In the genomic region with DNA sequence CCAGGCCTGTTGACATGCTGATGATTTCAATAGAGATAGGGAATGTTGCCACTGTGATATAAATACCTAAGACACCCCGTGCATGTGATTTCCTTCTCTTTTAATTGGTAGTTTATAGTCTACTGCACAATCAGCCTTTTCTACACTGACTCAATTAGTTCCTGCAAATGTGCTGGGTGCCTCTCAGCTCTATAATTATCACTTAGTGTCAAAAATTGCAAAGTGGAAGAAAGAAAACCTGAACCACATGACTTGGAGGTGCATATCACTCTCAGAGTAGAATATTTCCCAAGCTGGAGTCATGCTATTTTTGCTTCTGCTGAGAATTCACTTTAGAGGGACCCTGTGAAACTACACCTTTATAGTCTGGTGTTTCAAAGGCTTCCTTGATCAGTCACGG, we compare ENCODE assay signal across 22 mouse cellular contexts.
DNase-seq lines count a peak whose midpoint lies in the region; ATAC-seq and TF ChIP-seq lines count a peak whose summit lies in the region.
"Had no signal": no experiment of that assay in that cellular context is flagged by ENCODE, and none has a peak within 500 bp of the region (broad histone marks: within the 10 kb centered on the region; RNA-seq: fewer than 3 reads in every experiment).

No protein-coding gene starts in this region.

- DNase-seq in forebrain, embryonic 10.5 days (ENCODE audit: extremely low spot score, low spot score): no peak
- no peak for DNase-seq in left cerebral cortex, adult 2 months (ENCODE audit: extremely low spot score in 1 of 2, low spot score in 2 of 2)
- no peak for DNase-seq in left cerebral cortex, adult 8-10 months (ENCODE audit: low spot score in 2 of 2)
- DNase-seq in brain, embryonic 18.5 days (ENCODE audit: low read depth, low spot score): peak; percentile 12
- peak; percentile 10 for DNase-seq in forebrain, postnatal 0 days
- no peak for DNase-seq in adipocyte (ENCODE audit: low spot score)
- DNase-seq: adrenal gland, postnatal 10 days; B cell, adult 2 months; cerebellum, adult 11 months; cerebellum, adult 8-10 months; cerebellum, postnatal 14 days; embryo, embryonic 11 days; gastrocnemius, postnatal 25 days had no signal

- no peaks in the 10 kb centered on the region for H3K4me1 ChIP-seq in forebrain, embryonic 12.5 days
- H3K4me1 ChIP-seq in forebrain, embryonic 10.5 days: no peaks in the 10 kb centered on the region
- H3K4me1 ChIP-seq in forebrain, postnatal 0 days (ENCODE audit: insufficient read depth): no peaks in the 10 kb centered on the region
- H3K4me1 ChIP-seq: embryonic facial prominence, embryonic 15.5 days; heart, embryonic 12.5 days; hindbrain, embryonic 10.5 days; hindbrain, embryonic 15.5 days had no signal

- no peaks in the 10 kb centered on the region for H3K27me3 ChIP-seq in forebrain, embryonic 12.5 days
- no peaks in the 10 kb centered on the region for H3K27me3 ChIP-seq in forebrain, embryonic 10.5 days (ENCODE audit: poor library complexity, severe bottlenecking)
- no peaks in the 10 kb centered on the region for H3K27me3 ChIP-seq in forebrain, postnatal 0 days (ENCODE audit: insufficient read depth, low read length)
- H3K27me3 ChIP-seq: embryonic facial prominence, embryonic 15.5 days; heart, embryonic 12.5 days; hindbrain, embryonic 15.5 days had no signal

- peak; percentile 33; the same call in 1 of the 2 replicates for ATAC-seq in forebrain, embryonic 12.5 days (ENCODE audit: low FRiP score)
- peak; percentile 86 for ATAC-seq in forebrain, postnatal 0 days
- ATAC-seq in erythroblast, adult 5-6 weeks (replicated peaks; ENCODE audit: low FRiP score, poor library complexity, severe bottlenecking): no peak
- ATAC-seq: CD4-positive, CD25-positive, alpha-beta regulatory T cell, adult 4 months; intestine, embryonic 16.5 days had no signal

- H3K9ac ChIP-seq in forebrain, embryonic 12.5 days: no peak overlapping the region
- H3K9ac ChIP-seq in forebrain, postnatal 0 days: no peak overlapping the region
- H3K9ac ChIP-seq: embryonic facial prominence, embryonic 15.5 days; heart, embryonic 12.5 days; hindbrain, embryonic 15.5 days had no signal

- H3K4me2 ChIP-seq in forebrain, embryonic 12.5 days: no peak overlapping the region
- H3K4me2 ChIP-seq in forebrain, postnatal 0 days (ENCODE audit: low read depth): no peak overlapping the region
- H3K4me2 ChIP-seq: embryonic facial prominence, embryonic 15.5 days; heart, embryonic 12.5 days; hindbrain, embryonic 15.5 days had no signal

- 67% methylated on average over 2 of the region's 2 CpGs for WGBS in forebrain, embryonic 12.5 days
- WGBS in forebrain, embryonic 10.5 days: 94% methylated on average over 2 of the region's 2 CpGs
- WGBS in forebrain, postnatal 0 days: 36% methylated on average over 2 of the region's 2 CpGs

- TF ChIP-seq CTCF in left cerebral cortex, adult 2 months (IDR thresholded peaks at IDR 0.05): no peak
- no peak for TF ChIP-seq CTCF in forebrain, postnatal 0 days (IDR thresholded peaks at IDR 0.05; ENCODE audit: low read depth)

- no peaks in the 10 kb centered on the region for H3K9me3 ChIP-seq in forebrain, embryonic 12.5 days
- H3K9me3 ChIP-seq in forebrain, embryonic 10.5 days: no peaks in the 10 kb centered on the region
- H3K9me3 ChIP-seq in forebrain, postnatal 0 days (ENCODE audit: low read length): no peaks in the 10 kb centered on the region
- H3K9me3 ChIP-seq: embryonic facial prominence, embryonic 15.5 days; G1E; heart, embryonic 12.5 days; hindbrain, embryonic 10.5 days; hindbrain, embryonic 15.5 days had no signal

- H3K36me3 ChIP-seq in forebrain, embryonic 12.5 days (replicated peaks): no peaks in the 10 kb centered on the region
- H3K36me3 ChIP-seq in forebrain, embryonic 10.5 days (replicated peaks): no peaks in the 10 kb centered on the region
- no peaks in the 10 kb centered on the region for H3K36me3 ChIP-seq in forebrain, postnatal 0 days (ENCODE audit: insufficient read depth)
- H3K36me3 ChIP-seq: embryonic facial prominence, embryonic 15.5 days; G1E; heart, embryonic 12.5 days; hindbrain, embryonic 10.5 days; hindbrain, embryonic 15.5 days had no signal

- no peak overlapping the region for H3K27ac ChIP-seq in forebrain, embryonic 12.5 days
- no peak overlapping the region for H3K27ac ChIP-seq in forebrain, embryonic 10.5 days
- peak overlapping the region; percentile 24; the same call in 1 of the 2 replicates for H3K27ac ChIP-seq in left cerebral cortex, adult 2 months
- H3K27ac ChIP-seq in forebrain, postnatal 0 days (ENCODE audit: low read depth, low read length): no peak overlapping the region
- H3K27ac ChIP-seq: embryonic facial prominence, embryonic 15.5 days; hindbrain, embryonic 10.5 days; hindbrain, embryonic 15.5 days had no signal

- no peak overlapping the region for H3K4me3 ChIP-seq in forebrain, embryonic 12.5 days (replicated peaks)
- no peak overlapping the region for H3K4me3 ChIP-seq in forebrain, embryonic 10.5 days
- H3K4me3 ChIP-seq in left cerebral cortex, adult 2 months: no peak overlapping the region
- no peak overlapping the region for H3K4me3 ChIP-seq in forebrain, postnatal 0 days (ENCODE audit: low read depth, low read length)
- H3K4me3 ChIP-seq: embryonic facial prominence, embryonic 15.5 days; heart, embryonic 12.5 days; hindbrain, embryonic 10.5 days; hindbrain, embryonic 15.5 days had no signal

- intact Hi-C loops in left cerebral cortex, adult 2 months (cut with DNase I): no loop called here

Comparison
In these comparisons a context has a peak if more than half of its experiments do, and no peak if none do; other contexts are left out.
1. DNase-seq: peak in brain, embryonic 18.5 days (single experiment) and forebrain, postnatal 0 days (single experiment); none in forebrain, embryonic 10.5 days (single experiment), left cerebral cortex, adult 2 months (0 of 2), left cerebral cortex, adult 8-10 months (0 of 2) and adipocyte (single experiment).